ENCODE assay signal across 20 mouse cellular contexts in the genomic region with DNA sequence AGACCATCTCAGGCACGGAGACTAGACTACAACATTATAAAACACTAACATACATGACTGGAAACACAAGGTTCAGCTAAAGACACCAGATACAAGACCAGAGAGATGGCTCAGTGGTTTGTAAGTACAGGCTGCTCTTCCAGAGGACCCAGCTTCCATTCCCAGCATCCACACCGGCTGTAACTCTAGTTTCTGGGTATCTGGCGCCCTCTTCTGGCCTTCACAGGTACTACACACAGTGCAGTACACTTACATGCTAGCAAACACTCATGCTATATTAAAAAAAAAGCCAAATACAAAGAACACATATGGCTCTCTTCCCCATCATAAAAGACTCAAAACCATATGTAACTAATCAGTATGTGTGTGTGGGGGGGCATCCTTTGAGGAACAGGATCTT. TPM values are rescaled to one million over a fixed set of nuclear protein-coding genes. Genes with fewer than 3 reads are reported as not detected.
DNase-seq lines count a peak whose midpoint lies in the region; ATAC-seq and TF ChIP-seq lines count a peak whose summit lies in the region.
"Had no signal": no experiment of that assay in that cellular context is flagged by ENCODE, and none has a peak within 500 bp of the region (broad histone marks: within the 10 kb centered on the region; RNA-seq: fewer than 3 reads in every experiment).

No protein-coding gene starts in this region.

- DNase-seq in hindbrain, postnatal 0 days (ENCODE audit: low spot score), result no peak
- DNase-seq in midbrain, postnatal 0 days (ENCODE audit: low spot score), result no peak
- DNase-seq in midbrain, embryonic 14.5 days, result no peak
- peak; percentile 72 for DNase-seq in ZHBTc4 (ENCODE audit: low read depth, low spot score)
- no peak for DNase-seq in stomach, postnatal 0 days (ENCODE audit: low spot score)
- no peak for DNase-seq in urinary bladder, postnatal 4 days (ENCODE audit: low spot score in 2 of 2)
- no peak for DNase-seq in gastrocnemius, postnatal 4 days (ENCODE audit: low spot score in 2 of 2)
- DNase-seq: cerebellum, adult 9-10 months; thymus, postnatal 14 days had no signal

- no peak for ATAC-seq in hindbrain, postnatal 0 days
- ATAC-seq in hindbrain, embryonic 16.5 days, result no peak
- ATAC-seq in midbrain, postnatal 0 days (ENCODE audit: low FRiP score), result no peak
- no peak for ATAC-seq in midbrain, embryonic 14.5 days (ENCODE audit: low FRiP score, low TSS enrichment)
- no peak for ATAC-seq in stomach, postnatal 0 days (ENCODE audit: low FRiP score, low TSS enrichment)
- ATAC-seq: midbrain, embryonic 15.5 days had no signal

- H3K4me3 ChIP-seq in hindbrain, postnatal 0 days (ENCODE audit: low read length), result no peak overlapping the region
- H3K4me3 ChIP-seq in hindbrain, embryonic 16.5 days (ENCODE audit: low read length), result no peak overlapping the region
- no peak overlapping the region for H3K4me3 ChIP-seq in midbrain, postnatal 0 days (ENCODE audit: low read depth, low read length)
- H3K4me3 ChIP-seq in midbrain, embryonic 14.5 days (replicated peaks; ENCODE audit: low read depth, low read length), result no peak overlapping the region
- no peak overlapping the region for H3K4me3 ChIP-seq in stomach, postnatal 0 days (ENCODE audit: low read depth, low read length)
- H3K4me3 ChIP-seq: embryonic facial prominence, embryonic 12.5 days; forebrain, embryonic 10.5 days; heart, embryonic 12.5 days; hindbrain, embryonic 10.5 days; kidney, embryonic 15.5 days; limb, embryonic 13.5 days; midbrain, embryonic 15.5 days; neural tube, embryonic 13.5 days had no signal

- H3K36me3 ChIP-seq in hindbrain, postnatal 0 days (ENCODE audit: insufficient read depth, low read length), result no peaks in the 10 kb centered on the region
- no peaks in the 10 kb centered on the region for H3K36me3 ChIP-seq in hindbrain, embryonic 16.5 days (ENCODE audit: control insufficient read depth, insufficient read depth, low read length)
- H3K36me3 ChIP-seq in midbrain, postnatal 0 days (ENCODE audit: insufficient read depth, low read length), result no peaks in the 10 kb centered on the region
- no peaks in the 10 kb centered on the region for H3K36me3 ChIP-seq in midbrain, embryonic 14.5 days (ENCODE audit: control insufficient read depth, insufficient read depth, low read length)
- H3K36me3 ChIP-seq in stomach, postnatal 0 days (ENCODE audit: control insufficient read depth, insufficient read depth, low read length), result no peaks in the 10 kb centered on the region
- H3K36me3 ChIP-seq: embryonic facial prominence, embryonic 12.5 days; forebrain, embryonic 10.5 days; heart, embryonic 12.5 days; hindbrain, embryonic 10.5 days; kidney, embryonic 15.5 days; midbrain, embryonic 15.5 days; neural tube, embryonic 13.5 days had no signal

- H3K4me1 ChIP-seq in hindbrain, postnatal 0 days (ENCODE audit: insufficient read depth, low read length), result no peaks in the 10 kb centered on the region
- no peaks in the 10 kb centered on the region for H3K4me1 ChIP-seq in hindbrain, embryonic 16.5 days (ENCODE audit: control insufficient read depth, insufficient read depth, low read depth, low read length)
- no peaks in the 10 kb centered on the region for H3K4me1 ChIP-seq in midbrain, postnatal 0 days (ENCODE audit: insufficient read depth, low read length)
- H3K4me1 ChIP-seq in midbrain, embryonic 14.5 days (ENCODE audit: control insufficient read depth, insufficient read depth, low read length), result no peaks in the 10 kb centered on the region
- no peaks in the 10 kb centered on the region for H3K4me1 ChIP-seq in stomach, postnatal 0 days (replicated peaks; ENCODE audit: control insufficient read depth, insufficient read depth)
- H3K4me1 ChIP-seq: embryonic facial prominence, embryonic 12.5 days; forebrain, embryonic 10.5 days; heart, embryonic 12.5 days; kidney, embryonic 15.5 days; limb, embryonic 13.5 days; midbrain, embryonic 15.5 days; neural tube, embryonic 13.5 days had no signal

- H3K9ac ChIP-seq in hindbrain, postnatal 0 days (replicated peaks; ENCODE audit: low read length), result no peak overlapping the region
- no peak overlapping the region for H3K9ac ChIP-seq in hindbrain, embryonic 16.5 days (ENCODE audit: low read depth, low read length)
- no peak overlapping the region for H3K9ac ChIP-seq in midbrain, postnatal 0 days (replicated peaks; ENCODE audit: low read length, poor library complexity, severe bottlenecking)
- no peak overlapping the region for H3K9ac ChIP-seq in midbrain, embryonic 14.5 days (replicated peaks; ENCODE audit: low read length)
- H3K9ac ChIP-seq in stomach, postnatal 0 days (ENCODE audit: low read length), result no peak overlapping the region
- H3K9ac ChIP-seq: embryonic facial prominence, embryonic 12.5 days; heart, embryonic 12.5 days; kidney, embryonic 15.5 days; limb, embryonic 13.5 days; midbrain, embryonic 15.5 days; neural tube, embryonic 13.5 days had no signal

- no peaks in the 10 kb centered on the region for H3K27me3 ChIP-seq in hindbrain, postnatal 0 days (ENCODE audit: insufficient read depth, low read length)
- no peaks in the 10 kb centered on the region for H3K27me3 ChIP-seq in hindbrain, embryonic 16.5 days (replicated peaks; ENCODE audit: control insufficient read depth, insufficient read depth, low read length)
- no peaks in the 10 kb centered on the region for H3K27me3 ChIP-seq in midbrain, postnatal 0 days (ENCODE audit: insufficient read depth, low read length)
- no peaks in the 10 kb centered on the region for H3K27me3 ChIP-seq in midbrain, embryonic 14.5 days (ENCODE audit: control insufficient read depth, insufficient read depth, low read length)
- no peaks in the 10 kb centered on the region for H3K27me3 ChIP-seq in stomach, postnatal 0 days (ENCODE audit: control insufficient read depth, insufficient read depth, low read length)
- H3K27me3 ChIP-seq: heart, embryonic 12.5 days; kidney, embryonic 15.5 days; limb, embryonic 13.5 days; midbrain, embryonic 15.5 days; neural tube, embryonic 13.5 days had no signal

- TF ChIP-seq EP300 in stomach, postnatal 0 days (optimal IDR thresholded peaks at IDR 0.05), result no peak

- no peak overlapping the region for H3K27ac ChIP-seq in hindbrain, postnatal 0 days
- H3K27ac ChIP-seq in hindbrain, embryonic 16.5 days (ENCODE audit: low read depth, low read length), result no peak overlapping the region
- H3K27ac ChIP-seq in midbrain, postnatal 0 days (ENCODE audit: low read depth, low read length), result no peak overlapping the region
- no peak overlapping the region for H3K27ac ChIP-seq in midbrain, embryonic 14.5 days (replicated peaks; ENCODE audit: low read depth, low read length)
- no peak overlapping the region for H3K27ac ChIP-seq in stomach, postnatal 0 days (replicated peaks)
- H3K27ac ChIP-seq: embryonic facial prominence, embryonic 12.5 days; forebrain, embryonic 10.5 days; hindbrain, embryonic 10.5 days; kidney, embryonic 15.5 days; limb, embryonic 13.5 days; macrophage; midbrain, embryonic 15.5 days; neural tube, embryonic 13.5 days had no signal

- H3K4me2 ChIP-seq in hindbrain, postnatal 0 days (ENCODE audit: low read depth, low read length), result no peak overlapping the region
- no peak overlapping the region for H3K4me2 ChIP-seq in hindbrain, embryonic 16.5 days (ENCODE audit: low read length)
- no peak overlapping the region for H3K4me2 ChIP-seq in midbrain, postnatal 0 days (ENCODE audit: low read depth, low read length, poor library complexity, severe bottlenecking)
- H3K4me2 ChIP-seq in midbrain, embryonic 14.5 days (ENCODE audit: low read length), result no peak overlapping the region
- no peak overlapping the region for H3K4me2 ChIP-seq in stomach, postnatal 0 days (replicated peaks; ENCODE audit: low read depth)
- H3K4me2 ChIP-seq: embryonic facial prominence, embryonic 12.5 days; heart, embryonic 12.5 days; kidney, embryonic 15.5 days; limb, embryonic 13.5 days; midbrain, embryonic 15.5 days; neural tube, embryonic 13.5 days had no signal

- H3K9me3 ChIP-seq in hindbrain, postnatal 0 days (ENCODE audit: low read length), result no peaks in the 10 kb centered on the region
- H3K9me3 ChIP-seq in hindbrain, embryonic 16.5 days (ENCODE audit: control insufficient read depth, low read length), result no peaks in the 10 kb centered on the region
- H3K9me3 ChIP-seq in midbrain, postnatal 0 days (ENCODE audit: low read length), result no peaks in the 10 kb centered on the region
- H3K9me3 ChIP-seq in midbrain, embryonic 14.5 days (ENCODE audit: control insufficient read depth, low read length), result no peaks in the 10 kb centered on the region
- no peaks in the 10 kb centered on the region for H3K9me3 ChIP-seq in stomach, postnatal 0 days (ENCODE audit: control insufficient read depth, low read length)
- H3K9me3 ChIP-seq: kidney, embryonic 15.5 days; midbrain, embryonic 15.5 days; neural tube, embryonic 13.5 days had no signal

- TF ChIP-seq CTCF in hindbrain, postnatal 0 days (IDR thresholded peaks at IDR 0.05; ENCODE audit: low read depth), result peak; percentile 48
- TF ChIP-seq CTCF in midbrain, postnatal 0 days (IDR thresholded peaks at IDR 0.05), result peak; percentile 52
- peak; percentile 59 for TF ChIP-seq CTCF in stomach, postnatal 0 days (IDR thresholded peaks at IDR 0.05; ENCODE audit: low read depth)

- 75% methylated on average over 3 of the region's 3 CpGs for WGBS in hindbrain, postnatal 0 days
- WGBS in hindbrain, embryonic 16.5 days, result 63% methylated on average over 3 of the region's 3 CpGs
- WGBS in midbrain, postnatal 0 days, result 62% methylated on average over 3 of the region's 3 CpGs
- WGBS in midbrain, embryonic 14.5 days, result 68% methylated on average over 3 of the region's 3 CpGs
- WGBS in stomach, postnatal 0 days, result 70% methylated on average over 3 of the region's 3 CpGs

RNA-seq across cellular contexts. Expression of a gene that starts 22.3 kb away (rescaled TPM):
- total RNA-seq in hindbrain, postnatal 0 days (2014; rRNA removed), result 20.8 and 21.2 TPM in 2 replicates
- polyA plus RNA-seq in hindbrain, postnatal 0 days (2015; fragmentation: Nextera tagmentation; extraction: Ambion mirVana), result 173 and 174 TPM in 2 replicates
- 151 and 163 TPM in 2 replicates for polyA plus RNA-seq in hindbrain, embryonic 16.5 days (2015; fragmentation: Nextera tagmentation; extraction: Ambion mirVana)
- 40.1 and 48.3 TPM in 2 replicates for total RNA-seq in midbrain, postnatal 0 days (2014; rRNA removed)
- 142 and 173 TPM in 2 replicates for polyA plus RNA-seq in midbrain, postnatal 0 days (2015; fragmentation: Nextera tagmentation; extraction: Ambion mirVana)
- 160 and 179 TPM in 2 replicates for polyA plus RNA-seq in midbrain, embryonic 14.5 days (2014; fragmentation: Nextera tagmentation; extraction: Ambion mirVana)
- polyA plus RNA-seq in stomach, postnatal 0 days (2015; fragmentation: Nextera tagmentation; extraction: Ambion mirVana), result 95.9 and 108 TPM in 2 replicates
- 100 to 1,000 TPM; 107 to 123 TPM for total RNA-seq in gastrocnemius, postnatal 4 days (2021)

RNA-seq across cellular contexts. Expression of a gene that starts 22.6 kb away (rescaled TPM):
- 0.75 and 6.9 TPM in 2 replicates for total RNA-seq in hindbrain, postnatal 0 days (2014; rRNA removed)
- 1.5 and 2.1 TPM in 2 replicates for polyA plus RNA-seq in hindbrain, postnatal 0 days (2015; fragmentation: Nextera tagmentation; extraction: Ambion mirVana)
- 0.94 and 1.0 TPM in 2 replicates for polyA plus RNA-seq in hindbrain, embryonic 16.5 days (2015; fragmentation: Nextera tagmentation; extraction: Ambion mirVana)
- 0.71 and 1.3 TPM in 2 replicates for total RNA-seq in midbrain, postnatal 0 days (2014; rRNA removed)
- 0.98 and 1.5 TPM in 2 replicates for polyA plus RNA-seq in midbrain, postnatal 0 days (2015; fragmentation: Nextera tagmentation; extraction: Ambion mirVana)
- polyA plus RNA-seq in midbrain, embryonic 14.5 days (2014; fragmentation: Nextera tagmentation; extraction: Ambion mirVana), result 0.67 and 1.4 TPM in 2 replicates
- polyA plus RNA-seq in stomach, postnatal 0 days (2015; fragmentation: Nextera tagmentation; extraction: Ambion mirVana), result 39.8 and 42.2 TPM in 2 replicates
- 1 to 10 TPM; 7.5 to 9.9 TPM for total RNA-seq in gastrocnemius, postnatal 4 days (2021)
- total RNA-seq: CH12.LX had no signal
- polyA plus RNA-seq: macrophage had no signal

RNA-seq across cellular contexts. Expression of a gene that starts 58.2 kb away (rescaled TPM):
- 81.3 and 82.1 TPM in 2 replicates for total RNA-seq in hindbrain, postnatal 0 days (2014; rRNA removed)
- polyA plus RNA-seq in hindbrain, postnatal 0 days (2015; fragmentation: Nextera tagmentation; extraction: Ambion mirVana), result 56.3 and 58.4 TPM in 2 replicates
- 52.8 and 54.1 TPM in 2 replicates for polyA plus RNA-seq in hindbrain, embryonic 16.5 days (2015; fragmentation: Nextera tagmentation; extraction: Ambion mirVana)
- 89.6 and 113 TPM in 2 replicates for total RNA-seq in midbrain, postnatal 0 days (2014; rRNA removed)
- 61.6 and 67.7 TPM in 2 replicates for polyA plus RNA-seq in midbrain, postnatal 0 days (2015; fragmentation: Nextera tagmentation; extraction: Ambion mirVana)
- polyA plus RNA-seq in midbrain, embryonic 14.5 days (2014; fragmentation: Nextera tagmentation; extraction: Ambion mirVana), result 40.9 and 50.2 TPM in 2 replicates
- polyA plus RNA-seq in stomach, postnatal 0 days (2015; fragmentation: Nextera tagmentation; extraction: Ambion mirVana), result 15.7 and 15.8 TPM in 2 replicates
- total RNA-seq in gastrocnemius, postnatal 4 days (2021), result 10 to 100 TPM; 17.3 to 17.9 TPM

Comparison
In these comparisons a context has a peak if more than half of its experiments do, and no peak if none do; other contexts are left out.
1. RNA of a gene that starts 22.6 kb away (polyA plus RNA-seq): 39.8 to 42.2 TPM in stomach, postnatal 0 days; 1.5 to 2.1 TPM in hindbrain, postnatal 0 days, 0.98 to 1.5 TPM in midbrain, postnatal 0 days, 0.94 to 1.0 TPM in hindbrain, embryonic 16.5 days and 0.67 to 1.4 TPM in midbrain, embryonic 14.5 days; every median in the first group is over 10 times any median in the second.
2. Peak in every context shown above with its lines, with median percentiles within 50 percentile points of each other: CTCF ChIP-seq.